In the genomic region with DNA sequence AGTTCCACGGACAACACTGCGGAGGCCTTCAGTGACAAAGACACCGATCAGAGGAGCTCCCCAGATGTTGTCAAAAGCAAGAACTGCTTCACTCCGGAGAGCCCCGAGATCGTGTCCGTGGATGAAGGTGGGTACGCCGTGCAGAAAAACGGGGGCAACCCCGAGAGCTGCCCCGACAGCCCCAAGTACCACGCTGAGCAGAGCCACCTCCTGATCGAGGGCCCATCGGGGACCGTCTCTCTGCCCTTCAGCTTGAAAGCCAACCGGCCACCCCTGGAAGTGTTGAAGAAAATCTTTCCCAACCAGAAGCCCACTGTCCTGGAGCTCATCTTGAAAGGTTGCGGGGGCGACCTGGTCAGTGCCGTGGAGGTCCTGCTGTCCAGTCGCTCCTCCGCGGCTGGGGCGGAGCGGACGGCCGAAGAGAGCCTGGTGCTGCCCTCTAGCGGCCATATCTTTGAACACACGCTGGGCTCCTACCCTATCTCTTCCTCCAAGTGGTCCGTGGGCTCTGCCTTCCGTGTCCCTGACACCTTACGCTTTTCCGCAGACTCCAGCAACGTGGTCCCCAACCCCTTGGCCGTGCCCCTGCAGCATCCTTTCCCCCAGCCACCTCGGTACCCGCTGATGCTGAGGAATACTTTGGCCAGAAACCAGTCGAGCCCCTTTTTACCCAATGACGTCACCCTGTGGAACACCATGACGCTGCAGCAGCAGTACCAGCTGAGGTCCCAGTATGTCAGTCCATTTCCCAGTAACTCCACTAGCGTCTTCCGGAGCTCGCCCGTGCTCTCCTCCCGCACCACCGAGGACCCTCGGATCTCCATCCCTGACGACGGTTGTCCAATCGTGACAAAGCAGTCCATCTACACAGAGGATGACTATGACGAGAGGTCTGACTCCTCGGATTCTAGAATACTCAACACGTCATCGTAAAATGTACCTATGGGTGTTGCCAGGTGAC, we compare ENCODE assay signal across 9 mouse cellular contexts. TPM values are rescaled to one million over a fixed set of nuclear protein-coding genes. Genes with fewer than 3 reads are reported as not detected.
DNase-seq lines count a peak whose midpoint lies in the region; ATAC-seq lines count a peak whose summit lies in the region.
"Had no signal": no experiment of that assay in that cellular context is flagged by ENCODE, and none has a peak within 500 bp of the region (broad histone marks: within the 10 kb centered on the region; RNA-seq: fewer than 3 reads in every experiment).

No protein-coding gene starts in this region.

- peak; percentile 82 for ATAC-seq in erythroblast, adult 5-6 weeks (replicated peaks; ENCODE audit: low FRiP score, poor library complexity, severe bottlenecking)
- no peak for ATAC-seq in heart, embryonic 16.5 days (replicated peaks; ENCODE audit: extremely low read depth, insufficient read depth, low FRiP score)
- ATAC-seq in liver, embryonic 16.5 days (ENCODE audit: low read depth), result peak; percentile 16; the same call in 1 of the 2 replicates
- ATAC-seq in stomach, embryonic 15.5 days (ENCODE audit: insufficient read depth, low FRiP score, low read depth), result no peak

- H3K36me3 ChIP-seq in heart, embryonic 16.5 days (ENCODE audit: control insufficient read depth, insufficient read depth), result no peaks in the 10 kb centered on the region
- no peaks in the 10 kb centered on the region for H3K36me3 ChIP-seq in liver, embryonic 16.5 days (ENCODE audit: control insufficient read depth, insufficient read depth)
- no peaks in the 10 kb centered on the region for H3K36me3 ChIP-seq in stomach, embryonic 15.5 days
- H3K36me3 ChIP-seq: G1E had no signal

- WGBS in heart, embryonic 16.5 days, result 24% methylated on average over 54 of the region's 54 CpGs
- 25% methylated on average over 54 of the region's 54 CpGs for WGBS in liver, embryonic 16.5 days (ENCODE audit: insufficient replicate concordance)
- WGBS in stomach, embryonic 15.5 days, result 34% methylated on average over 54 of the region's 54 CpGs

- H3K4me2 ChIP-seq in heart, embryonic 16.5 days (ENCODE audit: low read depth, low read length), result peak overlapping the region; percentile 65
- peak overlapping the region; percentile 50 for H3K4me2 ChIP-seq in liver, embryonic 16.5 days (ENCODE audit: low read depth, low read length)
- peak overlapping the region; percentile 60 for H3K4me2 ChIP-seq in stomach, embryonic 15.5 days

- H3K9ac ChIP-seq in heart, embryonic 16.5 days (ENCODE audit: low read length), result no peak overlapping the region
- no peak overlapping the region for H3K9ac ChIP-seq in liver, embryonic 16.5 days (ENCODE audit: low read depth, low read length)
- no peak overlapping the region for H3K9ac ChIP-seq in stomach, embryonic 15.5 days

- H3K4me3 ChIP-seq in heart, embryonic 16.5 days (ENCODE audit: low read length), result peak overlapping the region; percentile 43
- peak overlapping the region; percentile 26 for H3K4me3 ChIP-seq in liver, embryonic 16.5 days (ENCODE audit: low read depth, low read length)
- peak overlapping the region; percentile 27 for H3K4me3 ChIP-seq in stomach, embryonic 15.5 days (replicated peaks)

- H3K27me3 ChIP-seq in heart, embryonic 16.5 days (ENCODE audit: control insufficient read depth, insufficient read depth, low read length), result peaks cover 79% of the 10 kb centered on the region
- peaks cover 44% of the 10 kb centered on the region for H3K27me3 ChIP-seq in liver, embryonic 16.5 days (ENCODE audit: control insufficient read depth, insufficient read depth, low read depth, low read length)
- H3K27me3 ChIP-seq in stomach, embryonic 15.5 days (replicated peaks), result peaks cover 75% of the 10 kb centered on the region

- no peak overlapping the region for H3K27ac ChIP-seq in heart, embryonic 16.5 days (ENCODE audit: low read length)
- no peak overlapping the region for H3K27ac ChIP-seq in liver, embryonic 16.5 days (ENCODE audit: low read length)
- H3K27ac ChIP-seq in stomach, embryonic 15.5 days, result no peak overlapping the region

- DNase-seq in layer of hippocampus, adult 11-12 months (ENCODE audit: low spot score), result peak; percentile 58
- DNase-seq in layer of hippocampus, adult 9-10 months (ENCODE audit: low spot score), result no peak
- peak; percentile 76 for DNase-seq in kidney, postnatal 14 days
- peak; percentile 85 for DNase-seq in neural tube, embryonic 10.5 days (ENCODE audit: extremely low spot score, low spot score)

- peaks cover 7% of the 10 kb centered on the region for H3K4me1 ChIP-seq in heart, embryonic 16.5 days (ENCODE audit: control insufficient read depth, insufficient read depth, low read length)
- no peaks in the 10 kb centered on the region for H3K4me1 ChIP-seq in liver, embryonic 16.5 days (ENCODE audit: control insufficient read depth, low read depth, low read length)
- peaks cover 3% of the 10 kb centered on the region; the same call in 1 of the 2 replicates for H3K4me1 ChIP-seq in stomach, embryonic 15.5 days

- no peaks in the 10 kb centered on the region for H3K9me3 ChIP-seq in heart, embryonic 16.5 days (replicated peaks; ENCODE audit: control insufficient read depth, low read length)
- H3K9me3 ChIP-seq in liver, embryonic 16.5 days (replicated peaks; ENCODE audit: control insufficient read depth, low read length), result no peaks in the 10 kb centered on the region
- no peaks in the 10 kb centered on the region for H3K9me3 ChIP-seq in stomach, embryonic 15.5 days

RNA-seq across cellular contexts. Expression of gene Dmrt3, which starts 12.5 kb away (rescaled TPM):
- not detected in 2 replicates for total RNA-seq in erythroblast, adult 5-6 weeks (2015; ENCODE audit: low replicate concordance)
- total RNA-seq in erythroblast, adult 5-6 weeks (2017; ENCODE audit: low replicate concordance), result not detected in 2 replicates
- 0.14 and 0.28 TPM in 2 replicates for polyA plus RNA-seq in heart, embryonic 16.5 days (2015; fragmentation: Nextera tagmentation; extraction: Ambion mirVana)
- polyA plus RNA-seq in liver, embryonic 16.5 days (2015; fragmentation: Nextera tagmentation; extraction: Ambion mirVana), result not detected in 2 replicates
- polyA plus RNA-seq in stomach, embryonic 15.5 days (2015; fragmentation: Nextera tagmentation; extraction: Ambion mirVana), result 0.77 TPM in 2 replicates
- polyA plus RNA-seq: G1E had no signal

RNA-seq across cellular contexts. Expression of gene Dmrt2, which starts 49.6 kb away (rescaled TPM):
- not detected in 2 replicates for total RNA-seq in erythroblast, adult 5-6 weeks (2015; ENCODE audit: low replicate concordance)
- total RNA-seq in erythroblast, adult 5-6 weeks (2017; ENCODE audit: low replicate concordance), result not detected in 2 replicates
- polyA plus RNA-seq in heart, embryonic 16.5 days (2015; fragmentation: Nextera tagmentation; extraction: Ambion mirVana), result 2.5 and 4.8 TPM in 2 replicates
- polyA plus RNA-seq in liver, embryonic 16.5 days (2015; fragmentation: Nextera tagmentation; extraction: Ambion mirVana), result 0.25 and 0.29 TPM in 2 replicates
- 1.2 TPM in 2 replicates for polyA plus RNA-seq in stomach, embryonic 15.5 days (2015; fragmentation: Nextera tagmentation; extraction: Ambion mirVana)
- total RNA-seq: G1E had no signal
- polyA plus RNA-seq: G1E had no signal

Comparison
In these comparisons a context has a peak if more than half of its experiments do, and no peak if none do; other contexts are left out.
1. ATAC-seq: peak in erythroblast, adult 5-6 weeks (single experiment) and liver, embryonic 16.5 days (single experiment); none in heart, embryonic 16.5 days (single experiment) and stomach, embryonic 15.5 days (single experiment).
2. Peak in every context shown above with its lines, with median percentiles within 50 percentile points of each other: H3K4me2 ChIP-seq and H3K4me3 ChIP-seq.